Mouse (Mus musculus) T-helper 17 cell (primary cell): ENCODE measurements around the gene Mfap5.
"Not testable (repeated sequence)": the region's sequence is repeated elsewhere in the genome, so short reads cannot be mapped to it uniquely, and the experiment has no call there.

ENCODE experiments used
- in situ Hi-C, 2 experiments: fragments of 300-600 bp; cut with MboI, MseI; formaldehyde crosslinking; loops; 1 replicate in 1 of 2; 2 replicates in 1 of 2; pipeline ENCODE4 v1.15.1; 2025; ENCODE audit warnings: high pct_unique_total_duplicates in 2 of 2

The Mfap5 gene

DNA sequence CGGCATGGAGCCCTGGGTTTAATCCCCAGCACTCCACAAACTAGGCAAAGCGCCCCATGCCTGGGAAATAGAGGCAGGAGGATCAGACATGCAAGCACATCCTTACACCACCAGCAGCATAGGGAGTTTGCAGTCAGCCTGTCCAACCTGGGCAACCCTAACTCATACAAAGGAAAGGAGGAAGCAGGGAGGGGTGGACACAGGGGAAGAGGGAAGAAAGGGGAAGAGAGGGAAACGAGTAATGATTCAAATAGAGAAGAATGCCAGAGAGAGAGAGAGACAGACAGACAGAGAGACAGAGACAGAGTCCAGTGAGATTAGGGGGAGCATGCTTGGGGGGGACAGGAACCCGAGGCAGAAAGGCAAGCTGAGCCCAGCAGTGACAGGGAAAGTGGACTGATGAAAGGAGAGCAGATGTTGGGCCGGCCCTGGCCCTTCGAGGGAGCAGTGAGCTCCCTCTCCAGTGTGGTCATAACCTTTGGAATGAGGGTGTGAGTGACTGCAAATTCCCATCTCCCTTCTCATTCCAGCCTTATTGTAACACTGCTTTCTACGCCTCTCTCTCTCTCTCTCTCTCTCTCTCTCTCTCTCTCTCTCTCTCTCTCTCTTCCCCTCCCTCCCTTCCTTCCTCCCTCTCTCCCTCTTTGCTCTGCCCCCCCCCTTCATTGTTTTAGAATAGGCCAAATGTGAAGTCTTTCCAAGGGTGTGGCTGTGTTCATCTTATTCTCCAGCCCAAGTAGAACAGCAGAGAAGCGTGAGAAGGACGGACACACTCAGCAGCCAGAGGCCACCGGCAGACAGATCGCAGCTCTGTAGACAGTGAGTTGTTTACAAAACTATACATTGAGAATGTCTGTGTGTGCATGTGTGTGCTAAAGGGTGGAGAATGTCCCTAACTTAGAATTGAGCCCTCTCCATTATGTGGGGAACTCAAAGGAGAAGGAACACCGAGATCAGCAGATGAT lies 7.6 kb downstream of the Mfap5 start:
- in situ Hi-C loops = no loop called here

- in situ Hi-C loops = no loop called here
Observed at GRCm38 (mm10) chr6:122514312-122514711, 8.7 kb downstream of the Mfap5 start.

GRCm38 (mm10) chr6:122515762-122516161 lies 10.1 kb downstream of the Mfap5 start:
- in situ Hi-C loops = not testable (repeated sequence)

DNA sequence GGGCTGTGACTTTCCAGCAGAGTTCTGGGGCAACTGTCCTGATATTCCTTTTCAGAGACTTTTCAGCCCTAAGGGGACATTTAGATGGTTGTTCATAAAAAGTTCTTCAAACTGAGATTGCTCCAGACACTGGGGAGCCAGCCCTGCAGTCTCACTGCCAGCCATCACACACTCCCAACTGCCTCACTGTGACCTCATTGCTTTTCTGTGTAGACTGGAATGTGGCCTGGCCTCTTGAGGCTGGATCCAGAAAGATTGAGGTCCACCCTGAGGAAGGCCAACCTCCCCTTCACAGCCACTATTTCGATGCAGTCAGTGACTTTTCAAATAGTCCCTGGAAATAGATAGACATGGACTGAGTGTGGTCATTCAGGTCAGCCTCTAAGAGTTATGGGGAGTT lies 12.0 kb downstream of the Mfap5 start:
- in situ Hi-C loops = no loop called here

DNA sequence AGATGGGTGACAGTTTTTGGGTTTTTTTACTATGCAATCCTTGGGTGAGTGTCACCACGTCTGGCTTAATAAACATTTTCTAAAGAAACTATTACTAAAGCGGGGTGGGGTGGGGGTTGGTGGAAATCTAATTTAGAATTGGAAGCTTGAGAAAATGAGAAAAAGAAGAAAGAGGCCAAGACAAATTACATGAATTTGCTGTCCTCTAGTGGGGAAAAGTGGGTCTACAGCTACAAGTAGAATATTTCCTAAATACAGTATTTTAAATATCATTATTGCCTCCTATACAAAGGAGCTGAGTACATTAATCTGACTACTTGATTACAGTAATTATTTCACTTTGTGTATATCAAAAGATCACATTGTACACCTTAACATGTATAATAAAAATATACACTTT lies 13.7 kb downstream of the Mfap5 start:
- in situ Hi-C loops = no loop called here

GRCm38 (mm10) chr6:122522595-122522994 lies 16.9 kb downstream of the Mfap5 start:
- in situ Hi-C loops = no loop called here

DNA sequence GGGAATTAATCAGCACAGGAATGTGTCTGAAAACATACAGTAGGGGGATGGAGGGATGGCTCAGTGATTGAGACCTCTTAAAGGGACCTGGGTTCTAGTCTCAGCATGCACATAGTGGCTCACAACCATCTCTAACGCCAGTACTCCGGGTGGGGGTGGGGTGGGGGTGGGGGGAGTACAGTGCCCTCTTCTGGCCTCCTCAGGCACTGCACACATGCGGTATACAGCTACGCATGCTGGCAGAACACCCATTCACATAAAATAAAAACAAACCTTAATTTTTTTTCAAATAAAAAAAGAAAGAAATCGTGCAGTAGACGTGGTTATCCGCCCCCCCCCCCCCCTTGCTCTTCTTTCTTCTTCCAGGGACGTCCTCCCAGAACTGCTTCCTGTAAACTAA lies 17.6 kb downstream of the Mfap5 start:
- in situ Hi-C loops = no loop called here

DNA sequence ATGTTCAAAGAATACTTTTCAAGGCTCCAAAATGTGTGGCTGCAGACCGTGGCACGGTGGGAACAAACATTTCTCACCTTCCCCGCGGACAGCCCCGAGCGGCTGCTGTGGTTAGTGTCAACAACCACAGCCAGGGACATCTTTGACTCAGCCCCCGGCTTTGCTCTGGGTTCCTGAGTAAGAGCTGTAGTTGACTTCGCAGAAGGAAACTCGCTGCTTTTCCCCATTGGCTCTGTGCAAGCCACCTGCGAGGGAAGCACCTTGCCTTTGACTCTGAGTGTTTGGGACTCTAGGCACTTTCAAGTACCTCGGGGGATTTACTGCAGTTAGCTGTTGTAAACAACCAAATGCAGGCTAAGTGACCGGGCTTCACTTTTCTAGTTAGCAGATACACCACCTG lies 22.0 kb downstream of the Mfap5 start:
- in situ Hi-C loops = no loop called here

DNA sequence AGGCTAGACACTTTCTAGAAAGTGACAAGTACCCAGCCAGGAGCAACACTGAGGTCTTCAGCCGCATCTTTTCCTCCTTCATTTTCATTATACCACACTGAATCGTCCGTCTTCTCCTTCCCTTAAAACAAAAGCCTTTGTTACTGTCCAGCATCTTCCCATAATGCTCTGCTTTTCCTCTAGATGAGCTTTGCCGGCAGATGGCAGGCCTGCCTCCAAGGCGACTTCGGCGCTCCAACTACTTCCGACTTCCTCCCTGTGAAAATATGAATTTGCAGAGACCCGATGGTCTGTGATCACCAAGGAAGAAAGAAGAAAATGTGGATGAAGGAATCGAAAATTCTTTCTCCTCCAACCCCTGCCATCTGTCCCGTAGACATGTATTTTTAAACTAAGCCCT lies 22.5 kb downstream of the Mfap5 start:
- in situ Hi-C loops = no loop called here

GRCm38 (mm10) chr6:122531466-122532174 lies 26.0 kb downstream of the Mfap5 start:
- in situ Hi-C loops = no loop called here

GRCm38 (mm10) chr6:122532883-122533302 lies 27.2 kb downstream of the Mfap5 start:
- in situ Hi-C loops = no loop called here

- in situ Hi-C loops = no loop called here
Observed at GRCm38 (mm10) chr6:122534032-122534431, 28.4 kb downstream of the Mfap5 start.

GRCm38 (mm10) chr6:122539564-122539963 lies 33.9 kb downstream of the Mfap5 start:
- in situ Hi-C loops = no loop called here

GRCm38 (mm10) chr6:122542459-122542858 lies 36.8 kb downstream of the Mfap5 start:
- in situ Hi-C loops = not testable (repeated sequence)

- in situ Hi-C loops = no loop called here
Observed at GRCm38 (mm10) chr6:122543574-122543973, 37.9 kb downstream of the Mfap5 start.

DNA sequence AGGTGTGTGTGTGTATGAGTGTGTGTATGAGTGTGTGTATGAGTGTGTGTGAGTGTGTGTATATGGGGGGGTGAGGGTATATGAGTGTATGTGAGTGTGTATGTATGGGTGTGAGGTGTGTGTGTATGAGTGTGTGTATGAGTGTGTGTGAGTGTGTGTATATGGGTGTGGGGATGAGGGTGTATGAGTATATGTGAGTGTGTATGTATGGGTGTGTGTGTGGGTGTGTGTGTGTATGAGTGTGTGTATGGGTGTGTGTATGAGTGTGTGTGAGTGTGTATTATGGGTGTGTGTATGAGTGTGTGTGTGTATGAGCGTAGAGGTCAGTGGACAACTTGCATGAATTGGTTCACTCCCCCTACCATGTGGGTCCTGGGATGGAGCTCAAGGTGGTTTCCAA lies 39.0 kb downstream of the Mfap5 start:
- in situ Hi-C loops = no loop called here

- in situ Hi-C loops = no loop called here
Observed at GRCm38 (mm10) chr6:122545289-122545882, 39.7 kb downstream of the Mfap5 start.

- in situ Hi-C loops = no loop called here
Observed at GRCm38 (mm10) chr6:122545948-122546347, 40.3 kb downstream of the Mfap5 start.

GRCm38 (mm10) chr6:122553606-122554005 lies 48.0 kb downstream of the Mfap5 start, which contains the start of gene Aicda:
TSS of gene Aicda (plus strand) at chr6:122553801.
- in situ Hi-C loops = no loop called here

DNA sequence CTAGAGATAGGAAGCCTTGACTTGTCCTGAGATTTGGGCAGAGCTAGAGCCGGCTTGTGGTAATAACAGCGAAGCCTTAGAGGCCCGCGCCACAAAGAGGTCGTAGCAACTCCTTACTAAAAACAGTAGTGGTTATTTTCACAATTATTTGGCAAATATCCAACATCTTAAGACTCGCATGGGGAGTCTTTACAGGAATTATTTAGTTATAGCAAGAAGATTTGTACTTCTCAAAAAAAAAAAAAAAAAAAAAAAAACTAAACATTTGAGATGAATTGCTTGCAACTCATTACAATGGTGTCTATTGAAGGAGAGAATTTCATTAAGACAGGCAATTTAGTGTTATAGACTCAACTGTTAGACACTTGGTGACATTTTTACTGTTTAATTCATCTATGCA lies 48.5 kb downstream of the Mfap5 start:
- in situ Hi-C loops = no loop called here

DNA sequence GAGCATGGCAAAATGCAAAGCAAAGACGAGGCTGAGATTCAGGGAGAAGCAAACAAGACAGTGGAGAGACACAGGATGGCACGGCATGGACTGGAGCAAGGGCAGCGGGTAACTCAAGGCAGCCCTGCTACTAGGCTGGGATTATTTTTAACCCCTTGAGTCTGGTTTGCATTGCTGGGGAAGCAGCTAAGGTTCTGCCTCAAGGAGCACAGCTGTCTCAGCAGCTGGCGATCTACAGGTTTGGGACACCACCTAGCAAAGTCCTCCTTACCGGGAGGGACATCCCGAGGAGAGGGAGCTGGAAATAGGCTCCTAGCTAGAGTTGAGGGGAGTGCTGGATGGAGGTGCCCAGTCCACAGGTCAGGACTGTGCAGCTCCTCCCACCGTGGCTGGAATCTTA lies 49.6 kb downstream of the Mfap5 start:
- in situ Hi-C loops = no loop called here

DNA sequence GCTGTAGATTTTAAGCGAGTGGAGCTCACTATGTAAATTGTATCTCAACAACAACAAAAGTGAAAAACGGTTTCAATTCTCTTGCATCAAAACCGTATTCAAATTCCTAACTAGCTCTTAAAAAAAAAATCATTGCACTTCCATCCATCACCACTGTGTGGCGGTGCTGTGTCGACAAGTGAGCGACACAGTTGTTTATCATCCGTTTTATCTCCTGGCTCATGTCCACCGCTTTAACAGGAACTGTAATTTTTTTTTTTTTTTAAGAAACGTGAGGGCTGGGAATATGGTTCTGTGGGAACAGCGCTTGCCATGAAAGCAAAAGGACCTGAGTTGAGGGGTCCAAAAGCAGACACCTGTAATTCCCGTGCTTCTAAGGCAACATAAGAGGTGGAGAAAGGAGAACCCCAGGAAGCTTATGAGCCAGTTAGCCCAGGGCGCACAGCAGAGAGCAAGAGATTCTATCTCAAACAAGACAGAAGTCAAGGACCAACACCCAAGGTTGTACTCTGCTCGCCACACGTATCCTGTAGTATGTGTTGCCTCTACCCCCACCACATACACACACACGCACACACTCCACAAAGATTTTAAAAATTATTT lies 51.4 kb downstream of the Mfap5 start:
- in situ Hi-C loops = no loop called here
